Mouse (Mus musculus) stomach, postnatal 0 days (tissue): ENCODE results near the gene Atxn2.

ENCODE experiments used
- CTCF ChIP-seq: IDR thresholded peaks from 2 replicates; pipeline ENCODE4 v1.5.1; 2016; ENCODE audit warnings: antibody characterized with exemption, low read depth, mild to moderate bottlenecking, moderate library complexity
- EP300 ChIP-seq: optimal IDR thresholded peaks from 2 replicates; pipeline ENCODE3; 2016; ENCODE audit warnings: antibody characterized with exemption

DNA sequence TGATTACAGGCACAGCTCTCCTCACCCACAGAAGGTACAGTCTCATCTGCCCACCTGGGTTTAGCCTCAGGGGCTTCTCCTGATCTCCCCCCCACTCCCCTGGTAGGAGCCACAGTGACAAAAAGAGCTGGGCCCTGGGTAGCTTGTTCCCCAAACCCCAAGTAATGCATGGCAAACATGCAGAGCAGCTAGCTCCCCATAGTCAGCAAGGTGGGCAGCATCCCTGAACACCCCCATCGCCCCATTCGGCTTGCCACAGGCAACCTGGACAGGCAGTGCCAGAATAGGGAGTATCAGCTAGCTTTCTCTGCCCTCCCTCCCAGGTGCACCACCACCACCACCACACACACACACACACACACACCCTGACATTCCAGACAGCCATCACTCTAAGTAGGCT lies 122.0 kb downstream of the Atxn2 start:
- TF ChIP-seq CTCF (no peak), EP300 (no peak)
